Mouse (Mus musculus) thymus, adult 18-20 months (tissue): Measurements from ENCODE around the gene Gpd1l.
"Not testable (repeated sequence)": the region's sequence is repeated elsewhere in the genome, so short reads cannot be mapped to it uniquely, and the experiment has no call there.

Experiments used
- DNase-seq, 2 experiments: peaks; one replicate each; pipeline ENCODE4 v3.0.0; 2022; ENCODE audit warnings: mixed read lengths in 2 of 2

Gene Gpd1l

DNA sequence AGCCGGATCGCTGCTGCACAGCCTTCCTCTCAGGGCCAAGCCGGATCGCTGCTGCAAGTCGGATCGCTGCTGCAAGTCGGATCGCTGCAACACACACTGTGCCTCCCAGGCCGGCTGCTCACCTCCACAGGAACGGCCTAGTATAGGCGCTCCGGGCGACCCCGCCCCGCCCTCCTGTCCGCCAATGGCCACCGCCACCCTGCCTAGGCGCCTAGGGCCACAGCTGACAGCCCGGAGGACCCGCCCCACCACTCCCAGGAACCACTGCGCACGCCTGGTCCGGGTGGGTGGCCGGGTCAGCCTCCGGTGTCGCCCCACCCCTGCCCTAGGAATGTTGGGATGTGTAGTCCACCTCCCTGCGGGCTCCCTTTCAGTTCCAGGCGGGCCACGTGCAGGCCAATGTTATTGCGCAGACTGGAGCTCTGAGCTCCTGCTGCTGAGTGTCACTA, at the start of gene Gpd1l:
Gene Gpd1l (minus strand): TSS at position 265 of the 449 bp plus-strand sequence.
- DNase-seq = peak; percentile 86 to 89

DNA sequence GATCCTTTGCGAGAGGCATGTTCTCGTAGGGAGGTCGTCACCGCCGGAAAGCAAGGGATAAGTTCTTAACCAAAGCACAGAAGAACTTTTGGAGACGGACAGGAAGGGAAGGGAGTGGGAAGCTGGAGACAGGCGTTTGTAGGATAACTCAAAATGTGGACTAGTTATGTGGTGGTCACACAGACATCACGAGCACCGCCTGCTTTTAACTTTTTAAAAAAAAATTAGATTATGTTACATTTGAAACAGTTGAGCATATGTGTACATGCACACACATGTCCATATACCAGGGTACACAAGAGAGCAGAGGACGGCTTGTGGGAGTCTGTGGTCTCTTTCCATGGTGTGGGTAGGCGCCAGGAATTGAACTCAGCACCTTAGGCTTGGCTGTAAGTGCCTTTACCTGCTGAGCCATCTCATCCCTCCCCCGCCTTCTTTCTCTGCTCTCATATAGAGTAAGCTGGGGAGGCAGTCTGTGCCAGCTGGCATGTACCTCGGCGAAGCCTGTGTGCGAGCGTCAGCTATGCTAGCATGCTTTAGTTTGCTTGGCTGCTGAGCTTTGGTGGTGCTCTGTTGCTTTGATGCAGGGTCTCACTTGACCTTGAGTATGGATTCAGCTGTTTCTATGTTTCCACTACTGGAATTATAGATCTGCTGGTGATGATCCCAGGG, 49.0 kb upstream of the Gpd1l start, which contains the start of gene Rps27rt:
Gene Rps27rt (minus strand): TSS at position 51 of the 672 bp plus-strand sequence.
- DNase-seq = no peak

DNA sequence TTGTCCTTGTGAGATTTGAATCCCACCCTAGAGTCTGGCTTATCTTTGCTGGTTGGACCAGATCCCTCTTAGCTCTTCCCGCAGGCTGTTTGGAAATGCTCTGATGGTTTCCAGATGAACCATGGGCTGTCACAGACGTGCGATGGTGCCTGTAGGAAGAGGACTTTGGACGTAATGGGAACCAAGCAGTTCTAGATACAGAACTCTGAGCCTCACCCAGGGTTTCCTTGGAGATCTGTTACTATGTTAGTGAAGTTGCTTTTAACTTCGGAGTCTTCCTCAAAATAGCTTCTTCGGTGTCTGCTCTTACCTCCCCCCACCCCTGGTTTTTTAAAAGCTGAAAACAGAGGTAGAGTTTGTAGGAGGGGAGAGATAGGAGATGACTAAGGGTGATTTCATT, 46.2 kb upstream of the Gpd1l start:
- DNase-seq = no peak

DNA sequence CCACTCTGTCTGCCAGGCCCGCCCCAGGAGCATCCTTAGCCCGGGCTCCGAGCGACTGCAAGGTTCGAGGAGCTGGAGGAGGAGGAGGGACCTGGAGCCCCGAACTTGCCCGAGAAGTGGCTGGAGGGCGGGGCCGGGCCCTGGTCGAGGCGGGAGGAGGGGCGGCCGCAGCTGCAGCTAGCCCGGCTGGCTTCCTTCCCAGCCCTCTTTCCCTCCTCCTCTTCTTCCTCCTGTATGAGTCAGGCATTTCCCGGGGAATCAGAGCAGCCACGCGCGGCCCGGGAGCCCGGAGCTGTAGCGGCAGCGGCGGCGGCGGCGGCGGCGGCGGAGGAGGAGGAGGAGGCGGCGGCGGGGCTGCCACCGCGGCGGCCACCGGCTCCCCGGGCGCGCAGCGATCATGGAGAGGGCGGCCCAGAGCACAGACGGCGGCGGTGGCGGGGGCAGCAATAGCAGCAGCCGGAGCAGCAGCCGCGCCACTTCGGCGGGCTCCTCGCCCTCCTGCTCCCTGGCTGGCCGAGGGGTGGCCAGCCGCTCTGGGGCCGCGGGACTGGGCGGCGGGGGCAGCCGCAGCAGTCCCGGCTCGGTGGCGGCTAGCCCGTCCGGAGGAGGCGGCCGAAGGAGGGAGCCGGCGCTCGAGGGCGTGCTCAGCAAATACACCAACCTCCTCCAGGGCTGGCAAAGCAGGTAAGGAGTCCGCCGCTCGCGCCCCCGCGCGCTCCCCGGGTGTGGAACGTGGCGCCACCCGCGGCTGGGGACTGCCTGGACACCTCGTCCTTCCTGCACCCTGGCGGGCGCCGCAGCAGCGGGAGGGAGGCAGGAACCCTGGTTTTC, 44.7 kb upstream of the Gpd1l start, which contains the start of gene Osbpl10:
Gene Osbpl10 (plus strand): TSS at position 289 of the 831 bp plus-strand sequence.
- peak in 1 of 2 experiments; percentile 12 for DNase-seq

DNA sequence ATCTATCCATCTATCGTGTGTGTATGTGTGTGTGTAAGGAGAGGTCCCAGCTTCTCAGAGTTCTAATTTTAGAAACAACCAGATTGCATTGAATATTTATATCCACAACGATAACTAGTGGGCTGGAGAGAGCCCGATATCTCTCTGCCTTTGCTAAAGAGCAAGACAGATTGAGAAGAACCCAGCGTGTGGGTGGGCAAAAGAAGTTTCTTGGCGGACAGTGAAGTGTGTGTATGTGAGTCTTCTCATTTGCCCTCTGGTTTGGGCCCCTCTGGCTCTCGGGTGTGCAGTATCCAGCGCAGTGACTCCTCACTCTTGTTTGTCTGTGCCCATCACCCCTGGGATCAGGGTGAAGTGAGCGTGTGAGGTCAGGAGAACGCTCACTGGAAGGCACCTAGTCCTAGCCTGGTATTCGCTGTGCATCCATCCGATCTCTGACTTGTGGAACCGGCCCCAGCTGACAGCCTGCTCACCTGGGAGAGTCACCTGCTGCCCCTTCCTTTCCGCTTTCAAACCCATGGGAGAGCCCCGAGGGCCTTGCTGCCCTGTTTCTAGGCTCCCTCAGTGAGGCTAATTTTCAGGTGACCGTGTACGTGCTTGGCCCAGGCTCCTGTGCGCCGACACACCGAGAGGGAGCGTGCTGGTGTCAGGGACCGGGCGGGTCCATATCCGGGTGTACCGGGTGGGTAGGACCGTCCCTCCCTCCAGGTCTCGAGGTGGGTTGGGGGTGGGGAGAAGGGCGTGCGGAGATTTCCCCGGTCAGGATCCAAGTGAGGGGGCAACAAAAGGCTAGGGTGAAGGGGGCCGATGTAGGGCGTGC, 43.9 kb upstream of the Gpd1l start:
- no peak for DNase-seq

DNA sequence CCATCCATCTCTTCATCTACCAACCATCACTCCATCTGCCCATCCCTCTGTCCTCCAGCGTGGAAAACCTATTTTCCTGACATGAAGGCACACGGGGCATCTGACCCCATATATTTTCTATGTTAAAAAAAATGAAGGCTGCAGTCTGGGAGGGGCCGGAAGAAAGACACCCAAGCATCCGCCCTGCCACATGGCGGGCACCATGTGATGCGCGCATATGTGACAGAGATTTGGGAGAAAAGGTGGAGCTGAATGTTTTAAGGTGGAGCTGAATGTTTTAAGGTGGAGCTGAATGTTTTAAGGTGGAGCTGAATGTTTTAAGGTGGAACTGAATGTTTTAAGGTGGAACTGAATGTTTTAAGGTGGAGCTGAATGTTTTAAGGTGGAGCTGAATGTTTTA, 32.5 kb upstream of the Gpd1l start:
- not testable (repeated sequence) for DNase-seq

DNA sequence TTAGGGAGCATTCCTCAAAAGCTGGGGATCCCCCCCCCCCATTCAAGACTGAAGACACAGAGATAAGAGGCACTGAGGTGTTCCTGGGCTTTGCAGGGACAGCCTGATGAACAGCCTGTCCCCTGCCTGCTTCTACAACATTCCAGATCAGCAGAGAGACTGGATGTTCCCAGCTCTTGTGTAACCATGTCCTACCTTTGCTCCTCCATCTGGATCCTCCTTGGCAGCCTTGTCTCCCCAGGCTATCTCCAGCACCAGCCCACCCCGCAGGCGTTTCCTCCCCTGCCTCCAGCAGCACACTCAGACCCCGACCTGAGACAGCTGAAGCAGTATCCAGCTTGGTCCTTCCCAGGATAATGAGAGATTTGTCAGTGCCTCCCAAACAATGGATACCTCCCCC, 30.3 kb upstream of the Gpd1l start:
- no peak for DNase-seq

DNA sequence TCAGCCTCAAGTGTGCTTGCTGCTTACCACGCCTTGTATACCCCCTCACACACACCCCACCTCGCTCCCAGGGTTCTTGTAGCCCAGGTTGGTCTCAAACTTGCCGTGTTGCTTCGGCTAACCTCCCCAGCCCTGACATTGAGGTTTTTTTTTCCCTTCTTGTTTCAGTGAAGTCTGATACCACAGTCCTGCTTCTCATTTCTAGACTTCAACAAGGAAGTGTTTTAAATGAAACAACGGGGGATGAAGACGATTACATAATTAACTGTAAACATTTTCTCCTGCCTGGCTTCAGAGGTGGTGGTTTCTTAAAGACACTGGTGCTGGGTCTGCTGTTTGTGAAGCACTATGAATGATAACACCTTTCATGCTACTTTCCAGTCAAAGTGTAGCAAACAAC, 27.1 kb upstream of the Gpd1l start:
- DNase-seq = no peak

DNA sequence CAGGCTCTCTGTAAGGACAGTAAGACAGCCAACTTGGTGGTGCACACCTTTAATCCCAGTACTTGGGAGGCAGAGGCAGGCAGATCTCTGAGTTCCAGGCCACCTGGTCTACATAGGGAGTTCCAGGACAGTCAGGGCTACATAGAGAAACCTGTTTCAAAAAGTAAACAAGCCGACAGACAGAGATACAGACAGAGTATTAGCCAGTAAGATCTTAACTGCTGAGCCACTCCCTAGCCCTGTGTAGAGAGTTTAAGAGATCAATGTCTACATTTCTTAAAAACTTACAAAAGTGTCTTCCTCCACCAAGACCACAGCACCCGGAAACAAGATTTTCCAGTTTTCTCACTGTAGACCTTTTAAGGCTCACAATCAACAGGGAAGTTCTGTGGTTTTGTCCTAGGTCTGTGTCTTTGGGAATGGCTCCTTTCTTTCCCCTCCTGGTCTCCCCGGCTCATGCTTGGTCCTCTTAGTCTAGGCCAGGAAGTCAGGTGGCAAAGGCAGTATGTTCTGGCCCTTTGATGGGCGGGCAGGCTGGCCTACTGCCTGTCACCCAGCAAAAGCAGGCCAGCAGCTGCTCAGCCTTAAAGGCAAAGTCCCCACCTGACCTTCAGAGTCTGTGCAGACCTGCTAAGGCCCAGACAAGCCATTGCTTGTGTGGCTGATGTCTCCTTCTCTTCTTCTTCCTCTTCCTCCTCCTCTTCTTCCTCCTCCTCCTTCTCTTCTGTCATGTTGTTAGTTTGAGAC, 26.4 kb upstream of the Gpd1l start:
- DNase-seq = no peak

DNA sequence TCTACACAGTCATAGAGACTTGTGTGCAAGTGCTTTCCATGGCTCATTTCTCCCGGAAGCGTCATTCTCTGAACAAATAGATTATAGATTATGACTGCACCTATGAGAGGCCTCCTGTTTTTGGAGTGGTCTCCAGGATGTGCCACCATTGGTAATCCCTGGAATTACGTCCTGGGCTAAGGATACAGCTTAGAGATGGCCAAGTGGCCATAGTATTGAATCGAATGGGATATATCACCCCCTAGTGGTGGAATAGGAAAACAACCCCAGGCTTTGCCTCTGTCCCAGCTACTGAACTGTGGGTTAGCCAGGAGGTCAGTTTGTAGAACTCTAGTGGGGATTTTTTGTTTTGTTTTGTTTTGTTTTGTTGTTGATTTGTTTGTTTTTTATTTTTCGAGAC, 23.2 kb upstream of the Gpd1l start:
- DNase-seq = no peak

DNA sequence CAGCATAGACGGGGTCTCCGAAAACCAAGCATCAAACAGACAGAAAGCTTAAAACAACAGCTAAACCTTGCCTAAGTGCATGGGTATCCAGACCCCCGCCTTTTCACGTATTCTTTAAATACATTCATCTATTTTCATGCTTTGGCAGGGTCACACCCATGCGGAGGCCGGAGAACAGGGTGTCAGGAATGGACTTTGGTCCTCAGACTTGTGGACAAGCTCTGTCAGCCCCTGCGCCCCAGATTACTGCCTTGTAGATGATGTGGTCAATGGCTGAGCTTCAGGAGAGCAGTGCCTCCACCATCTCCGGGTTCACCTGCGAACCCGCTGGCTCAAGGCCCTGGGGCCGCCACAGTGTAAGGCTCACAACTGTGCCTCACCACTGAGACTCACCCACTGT, 21.6 kb upstream of the Gpd1l start:
- DNase-seq = no peak

DNA sequence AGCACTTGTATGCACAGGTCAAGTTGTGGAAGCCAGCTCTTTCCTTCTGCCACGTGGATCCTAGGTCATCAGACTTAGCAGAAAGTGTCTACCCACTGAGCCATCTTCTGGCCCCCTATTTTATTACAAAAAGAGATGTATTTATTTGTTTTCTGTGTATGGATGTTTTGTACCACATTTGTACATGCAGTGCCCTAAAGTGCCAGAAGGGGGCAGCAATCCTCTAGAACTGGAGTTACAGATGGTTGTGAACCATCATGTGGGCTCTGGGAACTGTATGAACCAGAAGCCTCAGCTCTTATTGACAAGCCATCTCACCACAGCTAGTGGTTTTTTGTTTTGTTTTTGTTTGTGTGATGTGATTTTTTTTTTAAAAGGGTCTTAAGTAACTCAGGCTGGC, 19.1 kb upstream of the Gpd1l start:
- DNase-seq = no peak

DNA sequence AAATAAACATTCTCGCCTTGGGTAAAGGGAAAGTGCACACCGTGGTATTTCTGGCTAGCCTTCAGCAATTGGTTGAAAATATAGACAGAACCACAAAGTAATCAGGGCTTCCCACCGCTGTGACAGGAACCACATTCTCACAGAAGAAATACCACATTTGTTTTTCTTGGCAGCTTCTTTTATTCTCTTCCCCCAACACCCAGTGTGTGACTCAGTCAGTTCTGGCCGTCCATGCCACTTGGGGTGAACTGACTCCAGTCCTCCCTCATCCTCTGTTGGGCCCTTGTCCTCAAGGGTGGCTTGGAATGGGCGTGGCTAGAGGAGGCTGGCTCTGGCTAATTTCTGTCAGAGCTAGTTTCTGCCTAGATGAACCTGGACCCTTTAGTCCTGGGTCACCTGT, 14.6 kb upstream of the Gpd1l start:
- no peak for DNase-seq

DNA sequence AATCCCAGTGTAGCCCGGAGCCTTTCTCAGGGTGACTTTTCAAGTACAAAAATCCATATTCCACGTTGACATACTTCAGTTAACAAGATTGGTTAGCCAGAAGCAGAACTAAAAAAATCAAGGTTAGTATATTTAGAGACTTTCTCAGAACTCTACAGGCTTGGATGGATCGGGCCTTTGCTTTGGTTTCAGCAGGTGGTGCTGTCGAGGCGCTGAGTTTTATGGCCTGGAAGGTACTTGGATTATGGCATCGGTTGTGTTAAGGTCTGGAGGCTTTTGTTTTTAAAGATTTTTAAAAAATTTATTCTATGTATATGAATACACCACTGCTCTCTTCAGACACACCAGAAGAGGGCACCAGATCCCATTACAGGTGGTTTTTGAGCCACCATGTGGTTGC, 11.8 kb upstream of the Gpd1l start:
- DNase-seq = no peak

DNA sequence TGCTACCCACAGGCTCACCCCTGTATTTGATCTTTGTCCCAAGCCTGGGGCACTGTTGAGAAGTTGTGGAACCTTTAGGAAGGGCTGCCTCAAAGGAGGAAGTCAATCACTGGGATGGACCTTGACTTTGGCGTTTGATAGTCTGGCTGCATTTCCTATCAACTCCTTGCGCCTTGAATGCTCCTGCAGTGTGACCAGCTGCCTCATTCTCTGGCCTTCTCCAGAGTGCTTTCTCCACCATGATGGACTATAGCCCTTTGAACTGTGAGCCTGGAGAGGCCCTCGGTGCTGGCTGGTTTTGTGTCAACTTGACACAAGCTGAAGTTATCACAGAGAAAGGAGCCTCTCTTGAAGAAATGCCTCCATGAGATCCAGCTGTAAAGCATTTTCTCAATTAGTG, 10.9 kb upstream of the Gpd1l start:
- no peak for DNase-seq

DNA sequence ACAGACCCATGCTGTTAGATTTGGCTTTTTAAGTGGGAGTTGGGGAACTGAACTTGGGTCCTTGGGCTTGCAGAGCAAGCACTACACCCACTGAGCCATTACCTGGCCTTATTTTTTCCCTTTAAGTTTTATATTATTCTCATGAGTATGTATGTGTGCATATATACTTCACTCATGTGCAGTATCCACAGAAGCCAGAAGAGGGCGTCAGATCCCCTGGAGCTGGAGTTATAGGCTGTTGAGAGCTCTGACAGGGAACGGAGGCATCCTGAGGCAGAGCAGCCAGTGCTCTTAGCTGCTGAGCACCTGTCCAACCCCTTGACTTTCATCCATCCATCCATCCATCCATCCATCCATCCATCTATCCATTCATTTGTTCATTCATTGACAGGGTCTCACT, 2.9 kb upstream of the Gpd1l start:
- no peak for DNase-seq

DNA sequence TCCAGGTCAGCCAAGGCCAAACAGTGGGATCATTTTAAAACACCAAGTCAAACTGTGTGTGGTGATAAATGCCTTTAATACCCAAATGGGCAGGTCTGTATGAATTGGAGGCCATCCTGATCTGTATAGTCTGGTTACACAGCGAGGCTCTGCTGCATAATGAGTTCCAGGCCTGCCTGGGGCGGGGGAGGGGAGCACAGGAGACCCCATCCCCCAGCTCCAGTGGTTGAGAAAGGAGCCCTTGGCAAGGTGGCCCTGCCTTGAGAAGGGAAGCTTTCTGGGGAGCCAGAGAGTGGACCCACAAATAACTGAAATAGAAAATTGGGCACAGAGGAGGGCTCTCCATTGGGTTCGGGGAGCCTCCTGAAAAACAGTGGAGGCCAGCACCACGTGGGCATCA, 1.5 kb upstream of the Gpd1l start:
- no peak for DNase-seq

DNA sequence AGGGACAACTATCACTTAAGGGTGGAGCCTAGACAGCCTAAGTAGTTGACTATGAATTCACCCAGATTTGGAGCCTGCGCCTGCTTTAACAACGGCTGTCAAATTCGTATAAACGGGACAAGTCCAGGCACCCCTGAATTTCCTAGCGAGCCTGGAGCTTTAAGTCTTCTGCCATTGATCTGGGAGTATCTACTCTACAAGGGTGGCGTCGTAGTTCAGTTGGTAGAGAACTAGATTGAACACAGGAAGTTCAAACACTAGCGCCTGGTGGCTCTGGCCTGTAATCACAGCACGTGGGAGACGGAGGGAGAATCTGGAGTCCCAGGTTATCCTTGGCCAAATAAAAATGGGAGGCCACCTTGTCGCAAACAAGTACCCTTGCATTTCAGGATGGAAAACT, 444 bp upstream of the Gpd1l start:
- DNase-seq = peak in 1 of 2 experiments; percentile 12

DNA sequence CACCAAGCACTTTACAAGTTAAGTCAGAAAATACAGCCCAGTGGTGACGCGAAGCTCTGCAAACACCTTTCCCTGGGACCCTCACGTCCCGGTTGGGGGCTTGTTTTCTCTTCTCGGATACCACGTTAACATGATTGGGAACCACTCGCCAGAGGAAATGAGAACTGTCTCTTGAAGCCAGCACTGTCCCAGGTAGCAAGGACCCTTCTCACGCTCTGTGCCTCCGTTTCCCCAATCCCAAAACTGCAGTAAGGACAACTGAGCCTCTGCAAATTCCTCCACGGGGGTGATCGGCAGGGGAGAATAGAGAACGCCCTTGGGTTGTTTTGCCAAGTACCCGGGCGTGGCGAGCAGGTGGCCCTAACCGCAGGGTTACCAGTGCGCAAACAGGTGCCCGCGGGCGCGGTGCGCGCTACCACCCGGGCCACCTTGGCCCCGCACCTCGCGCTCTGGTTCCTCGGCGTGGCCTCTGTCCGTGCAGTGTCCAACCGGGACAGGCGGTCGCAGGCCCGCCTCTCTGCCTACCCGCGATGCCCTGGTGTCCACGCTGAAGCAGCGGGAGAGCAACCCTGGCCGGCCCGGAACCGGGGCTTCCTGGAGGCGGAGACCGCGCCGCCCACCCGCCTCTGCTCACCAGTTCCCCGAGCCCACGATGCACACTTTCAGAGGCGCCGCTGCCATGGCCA, 607 bp downstream of the Gpd1l start:
- no peak for DNase-seq

DNA sequence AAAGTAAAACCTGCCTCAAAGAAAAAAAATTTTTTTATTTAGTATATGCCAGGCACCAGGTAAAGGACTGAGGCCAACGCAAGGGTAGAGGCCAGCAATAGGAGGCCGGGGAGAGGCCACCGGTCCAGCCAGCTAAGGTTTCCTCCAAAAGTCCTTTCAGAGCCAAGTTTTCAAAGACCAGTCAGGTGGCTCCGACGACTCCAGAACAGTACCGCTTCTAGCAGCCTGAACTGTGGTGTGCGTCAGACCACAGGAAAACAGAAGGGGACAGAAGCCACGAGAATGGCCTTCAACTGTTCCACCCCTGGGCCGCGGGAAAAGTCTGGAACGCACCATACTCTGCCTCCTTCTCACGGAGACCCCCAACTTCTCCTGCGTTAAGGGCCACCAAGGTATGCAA, 1.2 kb downstream of the Gpd1l start:
- DNase-seq = no peak

DNA sequence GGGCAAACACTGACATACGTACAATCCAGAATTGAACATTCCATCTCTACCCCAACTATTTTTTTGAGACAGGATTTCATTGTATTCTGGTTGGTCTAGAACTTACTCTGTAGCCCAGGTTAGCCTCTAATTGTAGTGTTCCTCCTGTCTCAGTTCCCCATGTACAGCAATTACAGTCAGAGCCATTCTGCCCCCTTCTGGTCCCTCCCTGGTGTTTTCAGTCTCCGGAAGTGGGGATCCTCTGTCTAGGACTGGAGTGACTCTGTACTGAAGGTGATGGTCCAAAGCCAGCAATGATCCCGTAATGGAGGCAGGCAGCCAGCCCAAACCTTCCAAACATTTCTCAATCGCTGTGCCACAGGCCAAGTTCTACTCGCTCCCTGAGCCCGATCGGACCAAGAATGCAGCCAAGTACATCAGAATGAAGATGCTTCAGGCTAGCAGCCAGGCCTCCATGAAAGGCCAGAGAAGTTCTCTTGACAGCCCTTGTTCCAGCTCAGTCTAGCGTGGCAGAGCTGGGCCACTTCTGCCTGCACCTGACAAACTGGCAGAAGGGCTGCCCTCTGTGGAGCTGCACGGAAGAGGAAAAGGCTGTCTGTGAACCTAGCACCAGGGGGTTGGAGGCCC, 3.2 kb downstream of the Gpd1l start:
- peak in 1 of 2 experiments; percentile 14 for DNase-seq
